Mouse (Mus musculus): ENCODE measurements around the gene Slitrk3.
"Not testable (repeated sequence)": the region's sequence is repeated elsewhere in the genome, so short reads cannot be mapped to it uniquely, and the experiment has no call there.

Gene Slitrk3

DNA sequence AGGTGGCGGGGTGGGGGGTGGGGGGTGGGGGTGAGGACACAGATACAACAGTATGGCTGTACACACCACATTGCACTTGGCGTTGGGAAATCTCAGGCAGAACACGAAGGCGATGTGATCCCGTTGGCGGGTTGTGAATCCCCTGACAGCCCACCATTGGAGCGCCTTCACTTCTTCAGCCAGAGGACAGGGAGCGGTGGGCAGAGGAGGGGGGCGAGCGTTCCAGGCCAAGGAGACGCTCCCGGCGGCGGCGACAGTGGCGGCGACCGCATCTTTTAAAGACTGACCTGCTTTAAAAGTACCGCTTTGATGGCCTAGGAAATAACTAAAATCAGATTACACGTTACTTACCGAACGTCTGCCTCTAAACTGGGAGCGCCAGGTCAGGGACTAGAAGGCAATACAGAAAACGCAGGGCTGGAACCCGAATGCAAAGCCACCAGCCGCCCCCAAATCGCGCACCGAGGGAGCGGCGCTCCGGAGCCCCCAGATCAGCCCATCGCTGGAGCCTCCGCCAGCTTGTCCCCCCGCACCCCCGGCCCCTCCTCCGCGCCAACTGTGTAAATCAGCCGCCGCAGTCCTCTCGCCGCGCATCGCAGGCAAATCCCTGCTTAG, at the start of gene Slitrk3:
TSS of gene Slitrk3 (minus strand) at position 607 of the 615 bp plus-strand sequence.
- DNase-seq (ENCODE audit: low spot score): no peak

DNA sequence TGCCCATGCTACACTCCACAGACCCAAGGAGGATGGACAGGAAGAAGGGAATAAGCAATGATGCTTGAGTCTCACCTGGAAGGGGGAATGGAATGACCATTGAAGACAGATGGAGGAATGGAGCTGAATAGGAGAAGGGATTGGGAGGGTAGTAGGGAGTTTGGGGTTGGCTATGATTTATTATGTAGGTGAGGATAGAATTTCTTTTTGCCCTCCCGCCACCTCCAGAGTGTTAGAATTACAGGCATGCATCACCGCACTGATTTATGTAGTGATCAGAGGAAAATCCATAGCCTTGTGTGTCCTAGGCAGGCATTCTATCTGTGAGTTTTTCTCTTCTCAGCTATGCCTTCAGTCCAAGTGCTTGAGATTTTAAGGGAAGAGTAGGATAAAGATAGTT, 36.8 kb upstream of the Slitrk3 start:
- not testable (repeated sequence) for DNase-seq (ENCODE audit: low spot score)

DNA sequence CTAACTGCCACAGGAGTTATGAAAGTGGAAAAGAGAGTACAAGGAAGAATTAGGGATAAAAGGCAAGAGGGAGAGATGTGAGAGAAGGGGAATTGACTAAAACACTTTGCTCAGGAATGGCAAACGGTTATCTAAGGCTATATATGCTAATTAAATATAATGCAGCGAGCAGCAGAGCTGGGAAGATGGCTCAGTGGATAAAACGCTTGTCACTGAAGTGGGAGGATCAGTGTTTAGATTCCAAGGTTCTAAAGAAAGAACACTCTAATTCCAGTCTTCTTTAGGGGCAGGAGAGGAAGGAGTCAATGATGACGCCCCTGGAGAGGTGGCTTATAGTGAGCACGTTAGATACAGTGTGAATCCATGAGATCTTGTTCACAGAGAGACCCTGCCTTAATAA, 27.0 kb upstream of the Slitrk3 start:
- no peak for DNase-seq (ENCODE audit: low spot score)

DNA sequence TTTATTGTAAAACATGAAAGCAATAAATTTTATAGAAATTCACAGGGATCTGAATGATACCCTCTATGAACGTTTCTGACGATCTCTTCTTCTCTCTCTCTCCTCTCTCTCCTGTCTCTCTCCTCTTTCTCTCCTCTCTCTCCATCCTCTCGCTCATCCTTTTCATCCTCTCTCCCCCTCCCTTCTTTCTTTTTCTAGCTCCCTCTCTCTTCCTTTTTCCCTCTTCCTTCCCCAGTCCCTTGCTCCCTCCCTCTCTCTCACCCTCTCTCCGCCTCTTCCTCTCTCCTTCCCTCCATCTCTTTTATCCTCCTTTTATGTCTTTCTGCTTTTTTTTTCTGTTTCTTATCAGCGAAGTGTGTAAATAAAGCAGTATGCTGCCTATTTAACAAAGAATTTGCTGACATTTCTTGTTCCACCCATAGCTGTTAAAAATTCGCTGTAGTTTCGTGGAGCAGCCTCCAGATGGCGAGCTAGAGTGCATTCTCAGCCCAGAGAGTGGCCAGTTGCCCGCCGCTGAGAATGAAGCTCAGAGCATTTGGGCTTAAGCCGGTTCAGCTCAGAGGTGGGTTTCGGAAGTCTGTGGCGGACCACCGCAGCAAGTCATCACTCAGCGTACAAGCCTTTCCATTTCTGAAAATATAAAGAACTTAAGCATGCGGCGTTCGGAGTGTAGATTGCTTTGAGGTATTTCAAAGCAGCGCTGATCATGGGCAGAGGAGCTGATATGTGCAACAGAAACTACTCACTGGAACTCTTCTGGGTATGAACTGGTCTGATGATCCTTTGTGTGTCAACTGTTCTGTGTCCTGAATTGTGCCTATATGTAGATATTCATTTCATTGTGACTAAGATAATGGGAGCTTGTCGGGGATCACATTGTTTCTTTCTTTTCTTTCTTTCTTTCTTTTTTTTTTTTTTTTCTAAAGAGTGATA, 8.5 kb upstream of the Slitrk3 start:
- DNase-seq (ENCODE audit: low spot score): no peak

DNA sequence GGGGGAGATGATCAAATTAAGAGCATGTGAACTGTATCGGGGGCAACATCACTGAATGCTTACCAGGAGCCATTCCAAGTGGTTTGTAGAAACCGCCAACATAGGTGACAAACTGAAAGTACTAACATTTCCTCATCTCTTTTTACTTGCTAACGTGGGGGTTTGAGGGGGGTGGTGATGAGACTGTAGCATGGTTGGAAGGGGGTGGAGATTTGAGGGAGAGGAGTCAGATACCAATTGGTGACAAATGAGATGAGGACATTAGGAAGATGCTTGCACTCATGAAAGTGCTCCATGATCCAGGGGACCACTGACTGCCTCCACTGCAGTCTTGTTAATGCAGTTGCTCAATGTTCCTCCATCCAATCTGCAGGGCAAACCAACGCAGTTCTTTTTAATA, 587 bp upstream of the Slitrk3 start:
- no peak for DNase-seq (ENCODE audit: low spot score)

GRCm38 (mm10) chr3:73056492-73057196, 959 bp downstream of the Slitrk3 start:
- DNase-seq (ENCODE audit: low spot score): no peak

- no peak for DNase-seq (ENCODE audit: low spot score)
Observed at GRCm38 (mm10) chr3:73056044-73056438, 1.6 kb downstream of the Slitrk3 start.

DNA sequence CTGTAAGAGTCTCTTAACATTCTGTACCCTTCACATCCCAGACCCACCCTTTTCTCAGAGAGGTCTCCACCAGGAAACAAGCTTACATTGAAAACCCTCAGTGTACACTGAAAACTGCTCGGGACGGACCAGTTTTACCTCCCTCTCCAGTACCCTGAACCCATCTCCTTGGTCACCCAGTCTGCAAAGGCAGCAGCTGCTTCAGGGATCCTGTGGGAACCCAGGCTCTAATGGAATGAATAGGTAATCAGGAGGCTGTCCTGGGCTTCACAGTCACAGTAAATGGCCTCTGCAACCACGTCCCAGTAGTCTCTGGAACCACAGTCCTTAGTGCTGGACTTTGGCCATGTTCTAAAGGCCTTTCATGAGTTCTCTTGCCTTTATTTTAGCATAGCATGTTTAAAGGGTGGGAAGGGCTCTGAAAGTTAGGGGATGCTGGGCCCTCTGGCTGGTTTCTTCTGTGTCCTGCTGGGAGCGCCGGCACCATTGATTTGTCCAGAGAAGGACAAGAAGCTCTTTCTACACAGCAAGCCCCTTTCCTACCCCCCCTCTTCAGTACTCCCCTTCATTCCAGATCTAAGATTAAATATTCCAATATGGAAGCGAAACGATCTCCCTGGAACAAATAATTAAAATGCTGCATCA, 2.1 kb downstream of the Slitrk3 start:
- no peak for DNase-seq (ENCODE audit: low spot score)

GRCm38 (mm10) chr3:73053451-73053931, 4.1 kb downstream of the Slitrk3 start:
- DNase-seq (ENCODE audit: low spot score): no peak

- no peak for DNase-seq (ENCODE audit: low spot score)
Observed at GRCm38 (mm10) chr3:73046248-73046647, 11.4 kb downstream of the Slitrk3 start.

DNA sequence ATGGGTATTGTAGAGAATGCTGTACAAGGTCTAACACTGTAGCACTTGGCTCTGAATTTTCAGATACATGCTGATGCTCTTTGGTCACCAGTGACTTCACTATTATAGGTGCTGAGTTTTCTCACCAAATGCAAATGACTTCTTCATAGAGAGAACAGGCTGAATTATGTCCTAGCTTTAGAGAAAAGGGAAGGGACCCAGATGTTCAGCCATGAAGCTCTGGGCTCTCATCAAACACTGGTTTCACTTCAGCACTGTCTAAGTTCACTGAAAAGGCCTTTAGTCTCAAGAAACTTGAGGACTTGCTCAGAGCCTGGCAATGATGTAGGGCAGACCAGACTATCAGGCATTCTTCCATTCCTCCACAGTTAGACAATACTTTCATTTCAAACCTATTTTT, 15.3 kb downstream of the Slitrk3 start:
- DNase-seq (ENCODE audit: low spot score): no peak

GRCm38 (mm10) chr3:73006045-73006444, 51.6 kb downstream of the Slitrk3 start:
- DNase-seq (ENCODE audit: low spot score): no peak

- DNase-seq (ENCODE audit: low spot score): no peak
Observed at GRCm38 (mm10) chr3:73002933-73003696, 54.5 kb downstream of the Slitrk3 start.

GRCm38 (mm10) chr3:72997517-72997916, 60.1 kb downstream of the Slitrk3 start:
- DNase-seq (ENCODE audit: low spot score): no peak
